Mouse (Mus musculus): Measurements from ENCODE around the gene Vmn1r90.

GRCm38 (mm10) chr7:14552284-14552683 lies 11.0 kb downstream of the Vmn1r90 start:
- no peak for TF ChIP-seq GATA1 (IDR thresholded peaks at IDR 0.05; ENCODE audit: borderline replicate concordance, low read length)
- TF ChIP-seq FLI1 (IDR thresholded peaks at IDR 0.05; ENCODE audit: low read length) = no peak
